In the genomic region with DNA sequence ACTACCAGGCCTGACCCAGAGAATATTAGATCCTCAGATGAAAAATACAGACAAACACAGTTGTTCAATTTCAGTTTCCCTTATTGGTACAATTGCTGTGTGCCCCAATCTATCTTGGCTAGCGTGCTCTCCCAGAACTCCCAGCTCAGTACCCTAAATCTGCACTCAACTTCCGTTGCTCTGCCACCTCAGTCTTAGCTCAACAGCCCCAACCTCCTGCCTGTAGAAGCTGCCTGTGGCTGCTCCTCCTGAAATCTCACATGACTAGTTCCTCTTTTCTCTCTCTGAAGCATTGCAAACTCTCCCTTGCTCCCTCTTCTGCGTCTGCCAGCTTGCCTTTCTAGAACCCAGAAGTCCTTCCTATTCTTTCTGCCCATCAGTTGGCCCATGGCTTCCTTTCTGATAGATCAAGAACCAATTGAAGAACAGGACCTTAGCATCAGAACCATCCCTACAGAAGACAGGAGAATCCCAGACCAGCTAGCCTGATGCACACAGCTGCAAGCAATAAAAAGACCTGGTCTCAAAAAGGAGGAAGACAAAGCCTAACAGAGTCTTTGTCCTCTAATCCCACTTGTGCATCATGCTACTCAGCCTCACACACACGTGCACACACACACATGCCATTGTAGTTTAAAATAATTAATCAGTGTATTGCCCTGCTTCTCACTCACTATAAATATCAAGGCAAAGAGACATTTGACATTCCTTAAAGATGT, we compare ENCODE assay signal across 22 mouse cellular contexts. TPM values are rescaled to one million over a fixed set of nuclear protein-coding genes. Genes with fewer than 3 reads are reported as not detected.
DNase-seq lines count a peak whose midpoint lies in the region; ATAC-seq and TF ChIP-seq lines count a peak whose summit lies in the region.
"Had no signal": no experiment of that assay in that cellular context is flagged by ENCODE, and none has a peak within 500 bp of the region (broad histone marks: within the 10 kb centered on the region; RNA-seq: fewer than 3 reads in every experiment).

No protein-coding gene starts in this region.

- TF ChIP-seq CTCF in kidney, adult 2 months (conservative IDR thresholded peaks at IDR 0.05; ENCODE audit: insufficient read depth, insufficient read length, low read depth, low read length): no peak

- H3K36me3 ChIP-seq in kidney, adult 2 months (ENCODE audit: control insufficient read depth, insufficient read depth, low read length): no peaks in the 10 kb centered on the region
- H3K36me3 ChIP-seq: embryonic facial prominence, embryonic 13.5 days; heart, embryonic 13.5 days; hindbrain, embryonic 13.5 days had no signal

- no peaks in the 10 kb centered on the region for H3K27me3 ChIP-seq in kidney, adult 2 months (replicated peaks; ENCODE audit: control insufficient read depth, insufficient read depth, low read length)
- H3K27me3 ChIP-seq: embryonic facial prominence, embryonic 13.5 days; forebrain, embryonic 13.5 days; heart, embryonic 13.5 days; hindbrain, embryonic 13.5 days had no signal

- peak; percentile 98 for ATAC-seq in common myeloid progenitor, adult 5-6 weeks (replicated peaks; ENCODE audit: low read depth, poor library complexity, severe bottlenecking)
- ATAC-seq in megakaryocyte progenitor cell, adult 5-6 weeks (replicated peaks; ENCODE audit: poor library complexity): peak; percentile 98
- ATAC-seq: forebrain, embryonic 13.5 days; inflammation-experienced regulatory T-cells, adult 6 months had no signal

- WGBS in kidney, adult 2 months: 78% methylated on average over 4 of the region's 4 CpGs

- H3K27ac ChIP-seq in kidney, adult 2 months (ENCODE audit: insufficient read depth, low read depth, low read length): no peak overlapping the region
- H3K27ac ChIP-seq: embryonic facial prominence, embryonic 13.5 days; forebrain, embryonic 13.5 days; heart, embryonic 13.5 days; hindbrain, embryonic 13.5 days; kidney, postnatal 0 days had no signal

- H3K4me1 ChIP-seq in kidney, adult 2 months (ENCODE audit: control insufficient read depth, insufficient read depth, low read length): no peaks in the 10 kb centered on the region
- H3K4me1 ChIP-seq: forebrain, embryonic 13.5 days; heart, embryonic 13.5 days; hindbrain, embryonic 13.5 days had no signal

- no peak overlapping the region for H3K4me3 ChIP-seq in kidney, adult 2 months (ENCODE audit: insufficient read depth, low read depth, low read length)
- H3K4me3 ChIP-seq: embryonic facial prominence, embryonic 13.5 days; erythroblast, embryonic 14.5 days; forebrain, embryonic 13.5 days; heart, embryonic 13.5 days; hindbrain, embryonic 13.5 days had no signal

- TF ChIP-seq POLR2A in kidney, adult 2 months (IDR thresholded peaks at IDR 0.05; ENCODE audit: low read depth, low read length): no peak

- peak; percentile 24 for DNase-seq in embryo, embryonic 10 days (ENCODE audit: low spot score)
- DNase-seq in embryo, embryonic 11 days: no peak
- peak; percentile 30 to 33 for DNase-seq in B cell, adult 2 months
- DNase-seq in kidney, adult 2 months: no peak
- no peak for DNase-seq in T-cell, adult 2 months (ENCODE audit: low spot score)
- DNase-seq in c-Kit-positive CD71-positive TER-119-positive erythroid progenitor cells, embryonic 14.5 days (ENCODE audit: low spot score): no peak
- DNase-seq: adrenal gland, postnatal 14 days; cerebellum, adult 11-12 months; cerebellum, postnatal 10 days; heart, postnatal 14 days; kidney, adult 18-20 months; lung, postnatal 10 days; thymus, postnatal 14 days had no signal

RNA-seq across cellular contexts. Expression of a gene that starts 6.6 kb away (rescaled TPM):
- 107 and 156 TPM in 2 replicates for total RNA-seq in common myeloid progenitor, adult 5-6 weeks (2017)
- total RNA-seq in megakaryocyte progenitor cell, adult 5-6 weeks (2015): 171 and 186 TPM in 2 replicates
- total RNA-seq in megakaryocyte progenitor cell, adult 5-6 weeks (2017): 124 and 138 TPM in 2 replicates
- 3.9 and 6.5 TPM in 2 replicates for polyA plus RNA-seq in kidney, adult 2 months (2012; rRNA removed)

Comparison
In these comparisons a context has a peak if more than half of its experiments do, and no peak if none do; other contexts are left out.
1. DNase-seq: peak in embryo, embryonic 10 days (single experiment) and B cell, adult 2 months (2 of 2); none in embryo, embryonic 11 days (single experiment), kidney, adult 2 months (single experiment), T-cell, adult 2 months (single experiment) and c-Kit-positive CD71-positive TER-119-positive erythroid progenitor cells, embryonic 14.5 days (single experiment).